Mouse (Mus musculus): ENCODE results near the gene Uhrf1bp1l. TPM values are rescaled to one million over a fixed set of nuclear protein-coding genes. Genes with fewer than 3 reads are reported as not detected.
A peak's percentile ranks its signal among the peaks of the same experiment; 100 is the strongest.

Uhrf1bp1l gene
- polyA plus RNA-seq, 1 experiment from 2014 or later: 28.8 TPM

DNA sequence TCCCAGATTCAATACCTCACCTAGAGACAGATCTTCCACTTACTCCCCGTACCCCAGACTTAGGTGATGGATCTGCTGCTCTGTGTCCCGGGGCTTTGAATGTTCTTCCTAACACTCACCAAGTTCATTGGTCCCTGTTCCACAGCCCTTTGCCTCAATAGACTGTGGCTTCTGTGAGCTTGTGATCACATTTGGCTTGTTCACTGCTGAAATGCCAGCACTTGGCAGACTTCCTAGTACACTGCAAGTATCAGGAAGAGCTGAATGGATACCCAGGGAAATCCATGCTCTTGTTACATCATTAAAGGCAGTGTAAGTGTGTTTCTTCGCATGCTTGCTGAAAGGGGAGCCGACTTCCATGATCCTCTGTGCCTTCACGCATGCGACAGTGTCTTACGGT is 111.5 kb downstream of the Uhrf1bp1l start:
- Histone ChIP-seq H3K27ac (ENCODE audit: low read length) (peak overlapping the region; percentile 10; the same call in 1 of the 2 replicates), H3K4me1 (replicated peaks; ENCODE audit: control insufficient read depth, insufficient read depth, low read length) (peaks cover 5% of the 10 kb centered on the region; the same call in 1 of the 2 replicates), H3K4me2 (ENCODE audit: low read length) (no peak overlapping the region), H3K9ac (replicated peaks; ENCODE audit: low read depth, low read length) (no peak overlapping the region), H3K36me3 (ENCODE audit: control insufficient read depth, insufficient read depth) (no peaks in the 10 kb centered on the region), H3K9me3 (ENCODE audit: control insufficient read depth, low read length) (no peaks in the 10 kb centered on the region), H3K27me3 (replicated peaks; ENCODE audit: control insufficient read depth, insufficient read depth, low read length) (no peaks in the 10 kb centered on the region), H3K4me3 (replicated peaks; ENCODE audit: low read length) (no peak overlapping the region)
- WGBS: 81% methylated on average over 7 of the region's 7 CpGs
- ATAC-seq: peak; percentile 61

DNA sequence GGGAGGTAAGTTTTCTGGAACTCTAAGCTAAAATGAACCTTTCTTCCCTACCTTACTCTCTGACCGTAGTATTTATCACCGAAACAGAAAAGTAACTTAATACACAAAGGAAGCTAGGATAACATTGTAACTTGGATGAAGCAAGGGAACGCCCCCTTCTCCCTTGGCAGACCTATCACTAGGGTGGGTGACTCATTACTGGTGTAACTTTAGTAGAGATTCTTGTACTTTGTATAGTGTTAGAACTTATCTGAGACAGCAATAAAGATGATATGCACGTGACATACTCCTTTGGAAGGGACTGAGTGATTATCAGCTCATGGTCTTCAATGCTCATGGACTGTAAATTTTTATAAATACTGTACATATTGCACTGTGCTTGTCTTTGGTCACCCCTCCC is 123.4 kb downstream of the Uhrf1bp1l start:
- Histone ChIP-seq H3K4me3 (replicated peaks; ENCODE audit: low read length) (no peak overlapping the region), H3K9me3 (ENCODE audit: control insufficient read depth, low read length) (no peaks in the 10 kb centered on the region), H3K4me2 (ENCODE audit: low read length) (no peak overlapping the region), H3K4me1 (replicated peaks; ENCODE audit: control insufficient read depth, insufficient read depth, low read length) (peaks cover 7% of the 10 kb centered on the region), H3K36me3 (ENCODE audit: control insufficient read depth, insufficient read depth) (no peaks in the 10 kb centered on the region), H3K27me3 (replicated peaks; ENCODE audit: control insufficient read depth, insufficient read depth, low read length) (no peaks in the 10 kb centered on the region), H3K27ac (ENCODE audit: low read length) (no peak overlapping the region), H3K9ac (replicated peaks; ENCODE audit: low read depth, low read length) (no peak overlapping the region)
- 92% methylated on average over 4 of the region's 4 CpGs for WGBS
- no peak for ATAC-seq

DNA sequence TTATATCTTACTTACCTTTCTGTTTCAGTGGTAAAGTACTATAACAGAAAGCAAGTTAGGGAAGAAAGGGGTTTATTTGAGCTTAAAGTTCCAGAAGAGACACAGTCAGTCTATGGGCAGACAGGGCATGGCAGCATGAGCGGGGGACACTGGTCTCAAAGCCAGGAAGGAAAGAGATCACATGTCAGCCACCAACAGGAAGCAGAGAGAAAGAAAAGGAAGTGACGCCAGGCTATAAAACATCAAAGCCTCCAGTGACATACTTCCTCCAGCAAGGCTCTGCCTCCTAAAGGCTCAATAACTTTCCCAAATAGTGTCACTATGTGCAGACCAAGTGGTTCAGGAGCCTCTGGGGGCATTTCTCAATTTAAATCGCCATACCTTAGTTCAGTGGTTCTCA is 124.0 kb downstream of the Uhrf1bp1l start:
- Histone ChIP-seq H3K4me2 (ENCODE audit: low read length) (no peak overlapping the region), H3K27ac (ENCODE audit: low read length) (no peak overlapping the region), H3K27me3 (replicated peaks; ENCODE audit: control insufficient read depth, insufficient read depth, low read length) (no peaks in the 10 kb centered on the region), H3K9ac (replicated peaks; ENCODE audit: low read depth, low read length) (no peak overlapping the region), H3K36me3 (ENCODE audit: control insufficient read depth, insufficient read depth) (no peaks in the 10 kb centered on the region), H3K4me1 (replicated peaks; ENCODE audit: control insufficient read depth, insufficient read depth, low read length) (peaks cover 7% of the 10 kb centered on the region), H3K9me3 (ENCODE audit: control insufficient read depth, low read length) (no peaks in the 10 kb centered on the region), H3K4me3 (replicated peaks; ENCODE audit: low read length) (no peak overlapping the region)
- ATAC-seq: no peak
- 88% methylated on average over 3 of the region's 3 CpGs for WGBS

Other genes starting within 250 kb of the Uhrf1bp1l start
- 0.12 and 0.27 TPM in 2 replicates for gene Nr1h4, start 211.4 kb upstream of the Uhrf1bp1l start, polyA plus RNA-seq (2015; fragmentation: Nextera tagmentation; extraction: Ambion mirVana)
- gene Slc17a8, start 123.7 kb upstream of the Uhrf1bp1l start, polyA plus RNA-seq (2015; fragmentation: Nextera tagmentation; extraction: Ambion mirVana): 0.24 and 0.53 TPM in 2 replicates
- gene Scyl2, start 58.7 kb upstream of the Uhrf1bp1l start, polyA plus RNA-seq (2015; fragmentation: Nextera tagmentation; extraction: Ambion mirVana): 9.5 and 9.8 TPM in 2 replicates
- 59.5 and 65.5 TPM in 2 replicates for gene Actr6, start 12.7 kb upstream of the Uhrf1bp1l start, polyA plus RNA-seq (2015; fragmentation: Nextera tagmentation; extraction: Ambion mirVana)
- gene Anks1b, start 128.5 kb downstream of the Uhrf1bp1l start, polyA plus RNA-seq (2015; fragmentation: Nextera tagmentation; extraction: Ambion mirVana): 53.0 and 84.4 TPM in 2 replicates